In the genomic region with DNA sequence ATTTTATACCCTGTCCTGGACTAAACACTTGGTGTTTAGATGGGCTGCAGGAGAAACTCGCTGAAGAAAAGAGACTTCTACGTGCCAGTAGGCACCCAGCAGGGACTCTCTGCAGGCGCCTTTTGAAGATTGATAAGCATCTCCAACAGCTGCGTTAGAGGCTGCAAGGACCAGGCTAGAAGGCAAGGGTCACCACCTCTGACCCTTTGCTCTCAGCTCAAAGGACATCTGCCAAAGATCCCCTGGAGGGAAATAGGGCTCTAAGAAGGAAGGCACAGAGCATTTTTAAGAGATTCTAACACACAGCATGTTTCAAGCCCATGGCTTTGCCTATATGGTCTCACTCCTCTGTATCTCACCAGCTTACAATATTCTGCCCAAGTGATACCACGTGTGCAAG, we compare ENCODE assay signal across 20 mouse cellular contexts.
A peak's percentile ranks its signal among the peaks of the same experiment; 100 is the strongest.
DNase-seq lines count a peak whose midpoint lies in the region; ATAC-seq and TF ChIP-seq lines count a peak whose summit lies in the region.
"Had no signal": no experiment of that assay in that cellular context is flagged by ENCODE, and none has a peak within 500 bp of the region (broad histone marks: within the 10 kb centered on the region; RNA-seq: fewer than 3 reads in every experiment).

No protein-coding gene starts in this region.

- H3K27ac ChIP-seq in forebrain, embryonic 10.5 days: peak overlapping the region; percentile 58; the same call in 1 of the 2 replicates
- H3K27ac ChIP-seq in forebrain, embryonic 16.5 days (ENCODE audit: low read length): no peak overlapping the region
- H3K27ac ChIP-seq in kidney, adult 2 months (ENCODE audit: insufficient read depth, low read depth, low read length): no peak overlapping the region
- H3K27ac ChIP-seq in limb, embryonic 10.5 days: peak overlapping the region; percentile 42; the same call in 1 of the 2 replicates
- no peak overlapping the region for H3K27ac ChIP-seq in neural tube, embryonic 11.5 days (ENCODE audit: low read depth, low read length)
- H3K27ac ChIP-seq: embryonic facial prominence, embryonic 13.5 days had no signal

- DNase-seq in forebrain, embryonic 10.5 days (ENCODE audit: extremely low spot score, low spot score): peak; percentile 43
- DNase-seq in kidney, postnatal 4 days: peak; percentile 3 to 4
- no peak for DNase-seq in kidney, adult 2 months
- DNase-seq in limb, embryonic 10.5 days (ENCODE audit: low spot score): peak; percentile 42
- peak; percentile 44 for DNase-seq in neural tube, embryonic 11.5 days (ENCODE audit: low spot score)
- no peak for DNase-seq in cerebellum, postnatal 14 days
- DNase-seq: adrenal gland, postnatal 36 days; cerebellum, adult 9-11 months; forebrain, postnatal 0 days; gastrocnemius, postnatal 36 days; heart, postnatal 36 days; layer of hippocampus, postnatal 36 days; liver; lung, adult 18-20 months; lung, postnatal 36 days had no signal

- no peak overlapping the region for H3K4me2 ChIP-seq in forebrain, embryonic 16.5 days (ENCODE audit: low read length)
- no peak overlapping the region for H3K4me2 ChIP-seq in neural tube, embryonic 11.5 days (ENCODE audit: low read depth)
- H3K4me2 ChIP-seq: embryonic facial prominence, embryonic 13.5 days; heart, embryonic 11.5 days had no signal

- peaks cover 70% of the 10 kb centered on the region for H3K4me1 ChIP-seq in forebrain, embryonic 10.5 days
- 0 out of 2 replicates have a peak, but pooled peaks cover 2% of the 10 kb centered on the region for H3K4me1 ChIP-seq in forebrain, embryonic 16.5 days (replicated peaks; ENCODE audit: control insufficient read depth, insufficient read depth, low read length)
- no peaks in the 10 kb centered on the region for H3K4me1 ChIP-seq in kidney, adult 2 months (ENCODE audit: control insufficient read depth, insufficient read depth, low read length)
- peaks cover 42% of the 10 kb centered on the region for H3K4me1 ChIP-seq in limb, embryonic 10.5 days
- peaks cover 9% of the 10 kb centered on the region for H3K4me1 ChIP-seq in neural tube, embryonic 11.5 days (ENCODE audit: control insufficient read depth, insufficient read depth, low read length)

- 0% methylated on average over 5 of the region's 5 CpGs for WGBS in forebrain, embryonic 10.5 days
- 14% methylated on average over 5 of the region's 5 CpGs for WGBS in forebrain, embryonic 16.5 days
- 30% methylated on average over 5 of the region's 5 CpGs for WGBS in kidney, adult 2 months
- under 1% methylated on average over 5 of the region's 5 CpGs for WGBS in limb, embryonic 10.5 days
- 2% methylated on average over 5 of the region's 5 CpGs for WGBS in neural tube, embryonic 11.5 days

- no peak for ATAC-seq in forebrain, embryonic 16.5 days
- ATAC-seq in neural tube, embryonic 11.5 days (ENCODE audit: insufficient read depth, low FRiP score, low TSS enrichment): no peak
- ATAC-seq in activated CD4-positive, CD25-positive, alpha-beta regulatory T cell, adult 4 months: no peak
- ATAC-seq: forebrain, postnatal 0 days; intestine, embryonic 16.5 days had no signal

- no peaks in the 10 kb centered on the region for H3K27me3 ChIP-seq in forebrain, embryonic 10.5 days (ENCODE audit: poor library complexity, severe bottlenecking)
- H3K27me3 ChIP-seq in forebrain, embryonic 16.5 days (replicated peaks; ENCODE audit: control insufficient read depth, insufficient read depth, low read length): no peaks in the 10 kb centered on the region
- H3K27me3 ChIP-seq in kidney, adult 2 months (replicated peaks; ENCODE audit: control insufficient read depth, insufficient read depth, low read length): no peaks in the 10 kb centered on the region
- no peaks in the 10 kb centered on the region for H3K27me3 ChIP-seq in limb, embryonic 10.5 days (ENCODE audit: low read depth, poor library complexity, severe bottlenecking)
- no peaks in the 10 kb centered on the region for H3K27me3 ChIP-seq in neural tube, embryonic 11.5 days (ENCODE audit: control insufficient read depth, insufficient read depth, low read length)
- H3K27me3 ChIP-seq: embryonic facial prominence, embryonic 13.5 days had no signal

- no peak for TF ChIP-seq CTCF in kidney, adult 2 months (conservative IDR thresholded peaks at IDR 0.05; ENCODE audit: insufficient read depth, insufficient read length, low read depth, low read length)

- TF ChIP-seq POLR2A in kidney, adult 2 months (IDR thresholded peaks at IDR 0.05; ENCODE audit: low read depth, low read length): no peak

- no peak overlapping the region for H3K9ac ChIP-seq in forebrain, embryonic 16.5 days (replicated peaks; ENCODE audit: low read depth, low read length)
- H3K9ac ChIP-seq in neural tube, embryonic 11.5 days (ENCODE audit: low read length): no peak overlapping the region
- H3K9ac ChIP-seq: embryonic facial prominence, embryonic 13.5 days; forebrain, postnatal 0 days had no signal

- H3K4me3 ChIP-seq in forebrain, embryonic 10.5 days: no peak overlapping the region
- no peak overlapping the region for H3K4me3 ChIP-seq in forebrain, embryonic 16.5 days (replicated peaks; ENCODE audit: low read length)
- H3K4me3 ChIP-seq in kidney, adult 2 months (ENCODE audit: insufficient read depth, low read depth, low read length): no peak overlapping the region
- H3K4me3 ChIP-seq in limb, embryonic 10.5 days: no peak overlapping the region
- H3K4me3 ChIP-seq in neural tube, embryonic 11.5 days (ENCODE audit: low read depth, low read length): no peak overlapping the region
- H3K4me3 ChIP-seq: embryonic facial prominence, embryonic 13.5 days had no signal

- H3K36me3 ChIP-seq in forebrain, embryonic 10.5 days (replicated peaks): no peaks in the 10 kb centered on the region
- H3K36me3 ChIP-seq in forebrain, embryonic 16.5 days (ENCODE audit: control insufficient read depth, insufficient read depth): no peaks in the 10 kb centered on the region
- H3K36me3 ChIP-seq in kidney, adult 2 months (ENCODE audit: control insufficient read depth, insufficient read depth, low read length): no peaks in the 10 kb centered on the region
- no peaks in the 10 kb centered on the region for H3K36me3 ChIP-seq in limb, embryonic 10.5 days
- no peaks in the 10 kb centered on the region for H3K36me3 ChIP-seq in neural tube, embryonic 11.5 days (ENCODE audit: control insufficient read depth, insufficient read depth, low read length)
- H3K36me3 ChIP-seq: embryonic facial prominence, embryonic 13.5 days had no signal

- no peaks in the 10 kb centered on the region for H3K9me3 ChIP-seq in forebrain, embryonic 10.5 days
- no peaks in the 10 kb centered on the region for H3K9me3 ChIP-seq in forebrain, embryonic 16.5 days (ENCODE audit: control insufficient read depth, low read length)
- no peaks in the 10 kb centered on the region for H3K9me3 ChIP-seq in limb, embryonic 10.5 days (replicated peaks)
- H3K9me3 ChIP-seq in neural tube, embryonic 11.5 days (ENCODE audit: control insufficient read depth, low read length): no peaks in the 10 kb centered on the region
- H3K9me3 ChIP-seq: embryonic facial prominence, embryonic 13.5 days had no signal

Comparison
In these comparisons a context has a peak if more than half of its experiments do, and no peak if none do; other contexts are left out.
1. DNase-seq: peak in forebrain, embryonic 10.5 days (single experiment), kidney, postnatal 4 days (2 of 2), limb, embryonic 10.5 days (single experiment) and neural tube, embryonic 11.5 days (single experiment); none in kidney, adult 2 months (single experiment) and cerebellum, postnatal 14 days (0 of 2).
2. H3K27ac ChIP-seq: peak in forebrain, embryonic 10.5 days (single experiment) and limb, embryonic 10.5 days (single experiment); none in forebrain, embryonic 16.5 days (single experiment), kidney, adult 2 months (single experiment) and neural tube, embryonic 11.5 days (single experiment).